Mouse (Mus musculus) liver, embryonic 14.5 days (tissue): Measurements from ENCODE around the gene Tmem208. TPM values are rescaled to one million over a fixed set of nuclear protein-coding genes. Genes with fewer than 3 reads are reported as not detected.

Experiments used
- ATAC-seq: fragments of 200-750 bp; cut with Nextera tagmentation; 2 replicates; pipeline ENCODE4 v1.8.0; 2017; ENCODE audit warnings: moderate number of reproducible peaks, mild to moderate bottlenecking, moderate library complexity; ENCODE audit not compliant: insufficient read depth
- DNase-seq, 3 experiments: peaks; one replicate each; pipeline ENCODE4 v3.0.0-alpha.2; 2012 to 2013; ENCODE audit warnings: low read depth in 3 of 3, low spot score in 3 of 3
- H3K27ac ChIP-seq: fragments of 300-500 bp; sonication (generic); 2 replicates; pipeline ENCODE4 v1.5.1; 2014; ENCODE audit warnings: moderate library complexity, mild to moderate bottlenecking, control low read depth, inconsistent platforms
- H3K27me3 ChIP-seq: fragments of 300-500 bp; sonication (generic); 2 replicates; pipeline ENCODE4 v1.6.1; 2014; ENCODE audit warnings: mild to moderate bottlenecking, low read length, moderate library complexity; ENCODE audit not compliant: control insufficient read depth, insufficient read depth
- H3K36me3 ChIP-seq: fragments of 300-500 bp; sonication (generic); replicated peaks from 2 replicates; pipeline ENCODE4 v1.6.1; 2014; ENCODE audit warnings: low read depth; ENCODE audit not compliant: control insufficient read depth, insufficient read depth
- H3K4me1 ChIP-seq, 2 experiments: fragments of 200-500 bp in 1 of 2; fragments of 300-500 bp in 1 of 2; sonication (generic) in 1 of 2; replicated peaks; 2 replicates each; pipeline ENCODE4 v1.6.1; 2012 to 2014; ENCODE audit warnings: antibody characterized with exemption in 1 of 2, inconsistent platforms in 1 of 2, low read length in 1 of 2; ENCODE audit not compliant: control insufficient read depth in 2 of 2, insufficient read depth in 2 of 2
- H3K4me2 ChIP-seq: fragments of 300-500 bp; sonication (generic); 2 replicates; pipeline ENCODE4 v1.6.1; 2014; ENCODE audit warnings: low read depth, mild to moderate bottlenecking, control low read depth, moderate library complexity
- H3K4me3 ChIP-seq, 2 experiments: fragments of 200-500 bp in 1 of 2; fragments of 300-500 bp in 1 of 2; sonication (generic) in 1 of 2; 2 replicates each; pipeline ENCODE4 v1.5.1; 2012 to 2014; ENCODE audit warnings: low read depth in 2 of 2, low read length in 2 of 2, mild to moderate bottlenecking in 2 of 2, control low read depth in 1 of 2, inconsistent platforms in 1 of 2, moderate library complexity in 1 of 2; ENCODE audit not compliant: insufficient read depth in 1 of 2
- H3K9ac ChIP-seq: fragments of 300-500 bp; sonication (generic); replicated peaks from 2 replicates; pipeline ENCODE4 v1.6.1; 2014; ENCODE audit warnings: mild to moderate bottlenecking, control low read depth, moderate library complexity
- H3K9me3 ChIP-seq: fragments of 300-500 bp; sonication (generic); 2 replicates; pipeline ENCODE4 v1.6.1; 2016; ENCODE audit warnings: low read length, mixed read lengths; ENCODE audit not compliant: control insufficient read depth
- CTCF ChIP-seq: IDR thresholded peaks from 2 replicates; pipeline ENCODE4 v1.5.1; 2016; ENCODE audit warnings: antibody characterized with exemption, low read depth, control low read depth
- EP300 ChIP-seq: IDR thresholded peaks from 2 replicates; pipeline ENCODE4 v1.6.1; 2016; ENCODE audit warnings: antibody characterized with exemption, low read depth
- WGBS: fragments of 180-500 bp; shearing (Covaris S2); extraction: QIAGEN DNeasy Blood & Tissue Kit; methylation state at CpG from one replicate; pipeline ENCODE4 v1.1.7; 2014; ENCODE audit not compliant: insufficient replicate concordance; 5-methylcytosine and 5-hydroxymethylcytosine counted together
- polyA plus RNA-seq, 2 experiments: library from polyadenylated mRNA; depleted of rRNA in 1 of 2; stranded (reverse) in 1 of 2; unstranded in 1 of 2; fragments of >200 nt; fragmentation: Nextera tagmentation in 1 of 2; extraction: Ambion mirVana in 1 of 2; gene quantifications; 2 replicates each; pipeline versions ENCODE4 v1.2.1 to v1.2.3; 2012 to 2014

The Tmem208 gene
- polyA plus RNA-seq (2012; rRNA removed) (59.1 and 66.5 TPM in 2 replicates), polyA plus RNA-seq (2014; fragmentation: Nextera tagmentation; extraction: Ambion mirVana) (103 and 107 TPM in 2 replicates)

DNA sequence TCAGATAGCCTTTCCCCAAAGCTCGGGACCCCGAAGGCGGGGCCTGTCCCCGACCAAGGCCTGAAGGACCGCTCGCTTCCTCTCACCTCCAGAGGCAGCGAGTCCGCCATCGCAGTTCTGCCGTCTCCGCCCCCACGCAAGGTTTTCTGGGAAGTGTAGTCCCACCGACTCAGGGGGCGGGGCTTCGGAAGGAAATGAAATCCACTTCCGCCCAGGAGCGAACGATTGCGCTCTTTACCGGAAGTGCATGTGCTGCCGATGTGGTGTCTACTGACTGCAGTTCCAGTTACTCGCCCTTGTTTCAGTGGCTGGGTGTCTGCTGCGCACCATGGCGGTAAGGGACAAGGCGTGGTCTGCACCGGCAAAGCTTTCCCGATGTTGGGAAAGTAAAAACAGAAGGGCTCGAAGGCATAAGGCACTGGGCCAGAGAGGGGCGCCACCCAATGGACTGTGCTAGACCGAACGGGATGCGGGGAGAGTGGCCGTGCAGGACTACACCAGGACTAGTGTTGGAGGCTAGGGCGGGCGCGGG, at the start of gene Tmem208, which contains the start of gene Lrrc29:
Gene Tmem208, plus strand, starts transcription at position 214 of the 532 bp plus-strand sequence.
Gene Lrrc29, minus strand, starts transcription at position 138 of the 532 bp plus-strand sequence.
- Histone ChIP-seq H3K27me3 (no peaks in the 10 kb centered on the region), H3K9me3 (no peaks in the 10 kb centered on the region), H3K4me1 (peaks cover 34 to 38% of the 10 kb centered on the region in 2 experiments), H3K9ac (peak within 1 kb of the TSS; percentile 83), H3K4me3 (peak within 1 kb of the TSS; percentile 75 to 94), H3K4me2 (peak within 1 kb of the TSS; percentile 93), H3K27ac (peak within 1 kb of the TSS; percentile 98), H3K36me3 (peaks cover 30% of the 10 kb centered on the region)
- DNase-seq (peak; percentile 96), ATAC-seq (peak; percentile 77)
- WGBS = under 1% methylated on average over 36 of the region's 36 CpGs
- TF ChIP-seq EP300 (no peak), CTCF (peak; percentile 81)

DNA sequence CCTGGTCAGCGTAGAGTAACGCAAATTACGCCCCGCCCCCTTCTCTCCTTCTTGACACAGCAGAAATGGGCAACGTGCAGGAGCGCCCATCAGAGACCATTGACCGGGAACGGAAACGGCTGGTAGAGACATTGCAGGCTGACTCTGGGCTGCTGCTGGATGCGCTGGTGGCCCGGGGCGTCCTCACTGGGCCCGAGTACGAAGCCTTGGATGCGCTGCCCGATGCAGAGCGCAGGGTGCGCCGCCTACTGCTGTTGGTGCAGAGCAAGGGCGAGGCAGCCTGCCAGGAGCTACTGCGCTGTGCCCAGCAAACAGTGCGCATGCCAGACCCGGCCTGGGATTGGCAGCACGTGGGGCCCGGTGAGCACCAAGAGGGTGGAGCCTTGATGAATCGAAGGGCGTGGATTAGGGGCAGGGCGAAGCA, 47.2 kb upstream of the Tmem208 start:
- H3K4me1 ChIP-seq = peaks cover 4 to 11% of the 10 kb centered on the region in 2 experiments; a peak in 3 of 4 replicates
- H3K4me3 ChIP-seq = peak overlapping the region in 1 of 2 experiments; percentile 16; a peak in 1 of 4 replicates
- no peaks in the 10 kb centered on the region for H3K9me3 ChIP-seq
- DNase-seq (no peak), ATAC-seq (peak; percentile 61)
- H3K27ac ChIP-seq = no peak overlapping the region
- peaks cover 59% of the 10 kb centered on the region for H3K27me3 ChIP-seq
- H3K4me2 ChIP-seq = peak overlapping the region; percentile 41
- TF ChIP-seq CTCF (peak; percentile 42), EP300 (no peak)
- no peak overlapping the region for H3K9ac ChIP-seq
- WGBS = 4% methylated on average over 28 of the region's 28 CpGs
- H3K36me3 ChIP-seq = no peaks in the 10 kb centered on the region

- H3K9me3 ChIP-seq = no peaks in the 10 kb centered on the region
- no peak overlapping the region for H3K4me2 ChIP-seq
- 40% methylated on average over 3 of the region's 3 CpGs for WGBS
- H3K36me3 ChIP-seq = no peaks in the 10 kb centered on the region
- H3K4me3 ChIP-seq = no peak overlapping the region
- no peak for ATAC-seq
- H3K27ac ChIP-seq = no peak overlapping the region
- H3K27me3 ChIP-seq = peaks cover 44% of the 10 kb centered on the region
- H3K9ac ChIP-seq = no peak overlapping the region
- no peak for TF ChIP-seq CTCF
- no peak for TF ChIP-seq EP300
- H3K4me1 ChIP-seq = peaks cover 4 to 11% of the 10 kb centered on the region in 2 experiments; a peak in 3 of 4 replicates
- DNase-seq = no peak
Observed at GRCm38 (mm10) chr8:105280567-105280966, 45.6 kb upstream of the Tmem208 start.

GRCm38 (mm10) chr8:105281821-105282220, 44.3 kb upstream of the Tmem208 start:
- H3K4me1 ChIP-seq = peaks cover 4 to 6% of the 10 kb centered on the region in 2 experiments; a peak in 1 of 4 replicates
- H3K9ac ChIP-seq = no peak overlapping the region
- 78% methylated on average over 12 of the region's 12 CpGs for WGBS
- peaks cover 31% of the 10 kb centered on the region for H3K27me3 ChIP-seq
- H3K4me3 ChIP-seq = no peak overlapping the region
- H3K9me3 ChIP-seq = no peaks in the 10 kb centered on the region
- ATAC-seq = no peak
- H3K36me3 ChIP-seq = no peaks in the 10 kb centered on the region
- H3K4me2 ChIP-seq = no peak overlapping the region
- TF ChIP-seq EP300 (no peak), CTCF (no peak)
- no peak overlapping the region for H3K27ac ChIP-seq
- DNase-seq = no peak

- WGBS = 34% methylated on average over 4 of the region's 4 CpGs
- peaks cover 4 to 6% of the 10 kb centered on the region in 2 experiments; a peak in 1 of 4 replicates for H3K4me1 ChIP-seq
- no peak for TF ChIP-seq EP300
- H3K9ac ChIP-seq = no peak overlapping the region
- DNase-seq (no peak), ATAC-seq (no peak)
- H3K9me3 ChIP-seq = no peaks in the 10 kb centered on the region
- no peak overlapping the region for H3K4me2 ChIP-seq
- H3K27me3 ChIP-seq = peaks cover 27% of the 10 kb centered on the region
- H3K4me3 ChIP-seq = no peak overlapping the region
- no peak overlapping the region for H3K27ac ChIP-seq
- H3K36me3 ChIP-seq = no peaks in the 10 kb centered on the region
Observed at GRCm38 (mm10) chr8:105282239-105282638, 43.9 kb upstream of the Tmem208 start.
